Mouse (Mus musculus) intestine, embryonic 16.5 days (tissue): ENCODE data around the gene Adarb2. TPM values are rescaled to one million over a fixed set of nuclear protein-coding genes. Genes with fewer than 3 reads are reported as not detected.

ENCODE experiments used
- ATAC-seq: fragments of 200-750 bp; cut with Nextera tagmentation; 2 replicates; pipeline ENCODE4 v1.8.0; 2017; ENCODE audit warnings: moderate TSS enrichment, moderate library complexity
- H3K27ac ChIP-seq: fragments of 300-500 bp; sonication (generic); 2 replicates; pipeline ENCODE4 v1.5.1; 2014; ENCODE audit warnings: mild to moderate bottlenecking, low read length
- H3K27me3 ChIP-seq: fragments of 300-500 bp; sonication (generic); replicated peaks from 2 replicates; pipeline ENCODE4 v1.6.1; 2014; ENCODE audit warnings: low read length, control low read depth, mixed read lengths; ENCODE audit not compliant: control insufficient read depth, insufficient read depth
- H3K36me3 ChIP-seq: fragments of 300-500 bp; sonication (generic); 2 replicates; pipeline ENCODE4 v1.6.1; 2014; ENCODE audit warnings: low read length, control low read depth; ENCODE audit not compliant: control insufficient read depth, insufficient read depth
- H3K4me1 ChIP-seq: fragments of 300-500 bp; sonication (generic); 2 replicates; pipeline ENCODE4 v1.6.1; 2014; ENCODE audit warnings: low read length, control low read depth, mixed read lengths; ENCODE audit not compliant: control insufficient read depth, insufficient read depth
- H3K4me2 ChIP-seq: fragments of 300-500 bp; sonication (generic); 2 replicates; pipeline ENCODE4 v1.6.1; 2014; ENCODE audit warnings: low read depth, low read length, control low read depth
- H3K4me3 ChIP-seq: fragments of 300-500 bp; sonication (generic); 2 replicates; pipeline ENCODE4 v1.5.1; 2014; ENCODE audit warnings: mild to moderate bottlenecking, low read length
- H3K9ac ChIP-seq: fragments of 300-500 bp; sonication (generic); 2 replicates; pipeline ENCODE4 v1.6.1; 2014; ENCODE audit warnings: low read depth, low read length
- H3K9me3 ChIP-seq: fragments of 300-500 bp; sonication (generic); 2 replicates; pipeline ENCODE4 v1.6.1; 2016; ENCODE audit warnings: low read length, control low read depth; ENCODE audit not compliant: control insufficient read depth
- WGBS: fragments of 180-500 bp; shearing (Covaris S2); extraction: QIAGEN DNeasy Blood & Tissue Kit; methylation state at CpG from one replicate; pipeline ENCODE4 v1.1.7; 2014; 5-methylcytosine and 5-hydroxymethylcytosine counted together
- polyA plus RNA-seq: library from polyadenylated mRNA; unstranded; fragments of >200 nt; fragmentation: Nextera tagmentation; extraction: Ambion mirVana; gene quantifications from 2 replicates; pipeline ENCODE4 v1.2.1, GENCODE M21; 2015

Gene Adarb2
- polyA plus RNA-seq, 1 experiment from 2014 or later = 0.43 TPM

GRCm38 (mm10) chr13:8563161-8563560, 360.5 kb downstream of the Adarb2 start:
- WGBS = 83% methylated on average over 7 of the region's 7 CpGs
- Histone ChIP-seq H3K36me3 (no peaks in the 10 kb centered on the region), H3K9me3 (no peaks in the 10 kb centered on the region), H3K9ac (no peak overlapping the region), H3K4me3 (no peak overlapping the region), H3K4me1 (no peaks in the 10 kb centered on the region), H3K27ac (no peak overlapping the region), H3K27me3 (no peaks in the 10 kb centered on the region), H3K4me2 (no peak overlapping the region)
- ATAC-seq = no peak

- Histone ChIP-seq H3K36me3 (no peaks in the 10 kb centered on the region), H3K27me3 (no peaks in the 10 kb centered on the region), H3K9ac (no peak overlapping the region), H3K4me3 (no peak overlapping the region), H3K4me2 (no peak overlapping the region), H3K27ac (no peak overlapping the region), H3K9me3 (no peaks in the 10 kb centered on the region), H3K4me1 (no peaks in the 10 kb centered on the region)
- ATAC-seq = no peak
- WGBS = 73% methylated on average over 15 of the region's 15 CpGs
Observed at GRCm38 (mm10) chr13:8567111-8568026, 364.7 kb downstream of the Adarb2 start.

- Histone ChIP-seq H3K36me3 (no peaks in the 10 kb centered on the region), H3K9me3 (no peaks in the 10 kb centered on the region), H3K4me3 (no peak overlapping the region), H3K9ac (no peak overlapping the region), H3K4me2 (no peak overlapping the region), H3K27me3 (no peaks in the 10 kb centered on the region), H3K4me1 (no peaks in the 10 kb centered on the region), H3K27ac (no peak overlapping the region)
- no peak for ATAC-seq
- 71% methylated on average over 13 of the region's 13 CpGs for WGBS
Observed at GRCm38 (mm10) chr13:8570269-8570668, 367.6 kb downstream of the Adarb2 start.

DNA sequence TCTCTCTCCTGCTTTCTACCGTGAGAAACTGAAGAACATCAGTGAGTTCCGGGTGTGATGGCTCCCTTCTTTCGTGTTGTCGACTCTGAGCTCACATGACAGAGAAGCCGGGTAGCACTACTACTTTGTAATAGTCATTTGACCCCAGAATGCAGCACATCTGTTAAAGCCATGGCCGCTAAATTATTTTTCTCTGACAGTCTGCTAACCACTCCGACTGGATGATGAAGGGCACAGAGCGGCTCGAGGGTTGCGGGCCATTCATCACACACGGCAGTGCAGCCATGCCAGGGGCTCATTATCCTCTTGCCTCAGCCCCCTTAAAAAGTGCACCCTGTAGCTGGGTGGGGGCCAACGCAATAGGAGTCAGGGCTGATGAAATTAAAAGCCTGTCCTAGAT, 371.2 kb downstream of the Adarb2 start:
- 74% methylated on average over 12 of the region's 12 CpGs for WGBS
- ATAC-seq = no peak
- Histone ChIP-seq H3K9me3 (no peaks in the 10 kb centered on the region), H3K36me3 (no peaks in the 10 kb centered on the region), H3K27me3 (no peaks in the 10 kb centered on the region), H3K4me3 (no peak overlapping the region), H3K4me2 (no peak overlapping the region), H3K4me1 (no peaks in the 10 kb centered on the region), H3K27ac (no peak overlapping the region), H3K9ac (no peak overlapping the region)

GRCm38 (mm10) chr13:8584257-8585005, 381.8 kb downstream of the Adarb2 start:
- Histone ChIP-seq H3K27me3 (no peaks in the 10 kb centered on the region), H3K27ac (no peak overlapping the region), H3K9me3 (no peaks in the 10 kb centered on the region), H3K4me3 (no peak overlapping the region), H3K9ac (no peak overlapping the region), H3K4me1 (no peaks in the 10 kb centered on the region), H3K36me3 (no peaks in the 10 kb centered on the region), H3K4me2 (no peak overlapping the region)
- ATAC-seq = no peak
- 76% methylated on average over 8 of the region's 8 CpGs for WGBS

DNA sequence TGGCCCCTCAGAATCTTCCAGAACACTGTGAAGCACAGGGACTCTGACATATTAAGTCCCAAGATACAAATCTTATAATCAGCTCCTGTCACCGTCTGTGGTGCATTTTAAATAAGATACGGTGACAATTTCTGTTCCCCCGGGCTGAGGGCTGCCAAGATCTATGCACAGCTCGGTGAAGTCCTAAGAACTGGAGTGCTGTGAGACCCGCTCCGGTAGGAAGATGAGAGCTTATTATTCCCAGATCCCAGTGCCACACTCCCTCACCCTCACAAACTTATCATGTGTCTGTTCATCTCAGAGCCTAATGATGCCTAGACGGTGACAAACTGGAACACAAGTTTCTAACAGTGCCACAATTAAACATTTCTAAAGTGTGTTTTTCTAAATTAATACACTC, 384.8 kb downstream of the Adarb2 start:
- ATAC-seq = no peak
- no peaks in the 10 kb centered on the region for H3K9me3 ChIP-seq
- no peaks in the 10 kb centered on the region for H3K36me3 ChIP-seq
- no peak overlapping the region for H3K4me3 ChIP-seq
- H3K9ac ChIP-seq = no peak overlapping the region
- H3K27ac ChIP-seq = no peak overlapping the region
- 88% methylated on average over 7 of the region's 7 CpGs for WGBS
- H3K4me1 ChIP-seq = no peaks in the 10 kb centered on the region
- no peaks in the 10 kb centered on the region for H3K27me3 ChIP-seq
- no peak overlapping the region for H3K4me2 ChIP-seq

GRCm38 (mm10) chr13:8590460-8590859, 387.8 kb downstream of the Adarb2 start:
- Histone ChIP-seq H3K27me3 (no peaks in the 10 kb centered on the region), H3K9ac (no peak overlapping the region), H3K36me3 (no peaks in the 10 kb centered on the region), H3K4me2 (no peak overlapping the region), H3K4me3 (no peak overlapping the region), H3K4me1 (no peaks in the 10 kb centered on the region), H3K9me3 (no peaks in the 10 kb centered on the region), H3K27ac (no peak overlapping the region)
- 66% methylated on average over 3 of the region's 3 CpGs for WGBS
- ATAC-seq = no peak

- Histone ChIP-seq H3K9me3 (no peaks in the 10 kb centered on the region), H3K4me3 (no peak overlapping the region), H3K27ac (no peak overlapping the region), H3K27me3 (no peaks in the 10 kb centered on the region), H3K4me2 (no peak overlapping the region), H3K36me3 (no peaks in the 10 kb centered on the region), H3K9ac (no peak overlapping the region), H3K4me1 (no peaks in the 10 kb centered on the region)
- 76% methylated on average over 4 of the region's 4 CpGs for WGBS
- ATAC-seq = no peak
Observed at GRCm38 (mm10) chr13:8596977-8597646, 394.4 kb downstream of the Adarb2 start.

DNA sequence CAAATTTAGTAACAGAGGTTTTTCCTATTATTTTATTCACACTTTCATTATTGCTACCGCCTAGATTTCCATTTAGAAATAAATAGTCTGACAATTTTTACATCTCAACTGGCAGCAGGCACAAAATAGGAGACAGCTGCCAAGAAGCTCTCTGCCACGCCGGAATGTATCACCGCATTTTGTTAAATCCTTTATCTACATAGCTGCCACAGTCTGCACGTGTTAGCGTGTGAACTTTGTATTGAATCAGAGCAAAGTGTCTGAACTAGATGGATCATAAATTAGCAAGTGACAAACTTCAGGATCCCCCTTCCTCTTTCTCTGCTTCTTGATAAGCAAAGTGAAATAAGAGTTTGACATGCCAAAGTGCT, 395.0 kb downstream of the Adarb2 start:
- H3K4me1 ChIP-seq = no peaks in the 10 kb centered on the region
- H3K4me2 ChIP-seq = no peak overlapping the region
- H3K9me3 ChIP-seq = no peaks in the 10 kb centered on the region
- no peaks in the 10 kb centered on the region for H3K36me3 ChIP-seq
- 61% methylated on average over 6 of the region's 6 CpGs for WGBS
- H3K9ac ChIP-seq = no peak overlapping the region
- no peaks in the 10 kb centered on the region for H3K27me3 ChIP-seq
- H3K4me3 ChIP-seq = no peak overlapping the region
- no peak for ATAC-seq
- no peak overlapping the region for H3K27ac ChIP-seq
